Mouse (Mus musculus) forebrain, embryonic 11.5 days (tissue): ENCODE measurements around the gene Tcaf3. TPM values are rescaled to one million over a fixed set of nuclear protein-coding genes. Genes with fewer than 3 reads are reported as not detected.
A peak's percentile ranks its signal among the peaks of the same experiment; 100 is the strongest.

Experiments
- ATAC-seq: fragments of 200-750 bp; cut with Nextera tagmentation; replicated peaks from 2 replicates; pipeline ENCODE4 v1.8.0; 2017; ENCODE audit warnings: moderate TSS enrichment; ENCODE audit not compliant: low FRiP score
- DNase-seq: peaks from one replicate; pipeline ENCODE4 v3.0.0-alpha.2; 2017; ENCODE audit warnings: low spot score
- H3K27ac ChIP-seq: fragments of 300-500 bp; sonication (generic); 2 replicates; pipeline ENCODE4 v1.5.1; 2014; ENCODE audit warnings: low read depth, low read length
- H3K27me3 ChIP-seq: fragments of 300-500 bp; sonication (generic); 2 replicates; pipeline ENCODE4 v1.6.1; 2014; ENCODE audit warnings: mild to moderate bottlenecking, low read length, mixed read lengths; ENCODE audit not compliant: control insufficient read depth, insufficient read depth
- H3K36me3 ChIP-seq: fragments of 300-500 bp; sonication (generic); 2 replicates; pipeline ENCODE4 v1.6.1; 2014; ENCODE audit warnings: mild to moderate bottlenecking, low read length, moderate library complexity, mixed read lengths; ENCODE audit not compliant: control insufficient read depth, insufficient read depth
- H3K4me1 ChIP-seq: fragments of 300-500 bp; sonication (generic); replicated peaks from 2 replicates; pipeline ENCODE4 v1.6.1; 2014; ENCODE audit warnings: low read length, mixed read lengths; ENCODE audit not compliant: control insufficient read depth, insufficient read depth
- H3K4me2 ChIP-seq: fragments of 300-500 bp; sonication (generic); 2 replicates; pipeline ENCODE4 v1.6.1; 2014; ENCODE audit warnings: low read depth, mild to moderate bottlenecking, low read length, moderate library complexity, mixed read lengths; ENCODE audit not compliant: severe bottlenecking
- H3K4me3 ChIP-seq: fragments of 300-500 bp; sonication (generic); 2 replicates; pipeline ENCODE4 v1.5.1; 2014; ENCODE audit warnings: low read depth, low read length
- H3K9ac ChIP-seq: fragments of 300-500 bp; sonication (generic); 2 replicates; pipeline ENCODE4 v1.6.1; 2014; ENCODE audit warnings: low read length
- H3K9me3 ChIP-seq: fragments of 300-500 bp; sonication (generic); 2 replicates; pipeline ENCODE4 v1.6.1; 2016; ENCODE audit warnings: low read length, mixed read lengths; ENCODE audit not compliant: control insufficient read depth
- WGBS: fragments of 180-500 bp; shearing (Covaris S2); extraction: QIAGEN DNeasy Blood & Tissue Kit; methylation state at CpG from one replicate; pipeline ENCODE4 v1.1.7; 2014; 5-methylcytosine and 5-hydroxymethylcytosine counted together
- polyA plus RNA-seq: library from polyadenylated mRNA; unstranded; fragments of >200 nt; fragmentation: Nextera tagmentation; extraction: Ambion mirVana; gene quantifications from 2 replicates; pipeline ENCODE4 v1.2.1, GENCODE M21; 2014

Tcaf3 gene
- polyA plus RNA-seq: not detected in 2 replicates

DNA sequence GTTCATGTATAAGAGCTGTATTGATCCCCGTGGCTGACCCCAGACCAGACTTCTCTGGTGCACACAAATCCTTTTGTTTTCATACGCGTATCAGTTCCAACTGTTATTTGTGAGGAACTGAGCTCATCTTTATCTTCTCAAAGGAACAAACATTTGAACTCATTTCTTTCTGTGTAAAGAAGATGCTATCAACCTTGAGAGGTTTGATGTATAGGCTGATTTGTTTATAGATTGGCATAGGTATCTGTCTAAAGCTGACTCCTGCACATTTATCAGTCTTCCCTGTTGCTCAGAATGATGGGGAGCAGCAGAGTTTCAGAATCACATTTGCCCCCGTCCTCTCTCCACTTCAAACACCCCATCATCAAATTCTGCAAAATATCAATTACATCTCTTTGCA lies at the start of gene Tcaf3:
Tcaf3 (minus strand) TSS at position 101 of the 400 bp plus-strand sequence.
- H3K4me2 ChIP-seq: no peak within 1 kb of the TSS
- WGBS: 72% methylated on average over 4 of the region's 4 CpGs
- no peak within 1 kb of the TSS for H3K27ac ChIP-seq
- H3K27me3 ChIP-seq: no peaks in the 10 kb centered on the region
- ATAC-seq (no peak), DNase-seq (no peak)
- H3K4me1 ChIP-seq: no peaks in the 10 kb centered on the region
- H3K9ac ChIP-seq: no peak within 1 kb of the TSS
- no peaks in the 10 kb centered on the region for H3K36me3 ChIP-seq
- no peak within 1 kb of the TSS for H3K4me3 ChIP-seq
- no peaks in the 10 kb centered on the region for H3K9me3 ChIP-seq

DNA sequence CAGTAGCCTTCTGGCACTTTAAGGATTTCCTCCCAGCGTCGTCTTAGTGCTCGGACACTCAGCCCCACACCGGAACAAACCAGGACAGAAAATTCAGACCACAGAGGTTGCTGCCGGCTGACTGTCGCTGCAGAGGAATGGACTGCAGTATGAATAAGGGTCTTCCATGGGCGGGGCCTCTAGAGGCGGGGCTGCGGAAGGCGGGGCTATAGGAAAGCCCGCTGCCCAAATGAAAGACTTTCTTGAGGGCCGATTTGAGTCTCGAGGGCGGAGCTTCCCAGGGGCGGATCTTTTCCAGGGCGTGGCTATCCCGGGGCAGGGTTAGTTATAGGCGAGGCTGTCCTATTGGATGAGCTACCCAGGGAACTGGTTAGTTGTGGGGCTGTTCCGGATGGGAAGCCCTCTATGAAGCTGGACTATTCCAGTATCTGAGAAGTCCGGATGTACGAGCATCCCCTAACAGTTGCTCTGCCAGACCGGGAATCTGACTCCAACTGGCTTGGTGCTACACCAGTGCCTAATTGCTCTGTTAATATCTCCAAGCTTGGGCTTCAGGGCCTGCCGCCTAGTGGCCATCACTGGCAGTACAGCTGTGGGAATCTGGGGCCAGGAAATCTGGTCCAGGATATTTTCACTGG lies 47.5 kb upstream of the Tcaf3 start, which contains the start of gene Tcaf2:
Tcaf2 (minus strand) TSS at position 343 of the 638 bp plus-strand sequence.
- ATAC-seq (peak; percentile 99), DNase-seq (peak; percentile 93)
- peak within 1 kb of the TSS; percentile 51 for H3K4me2 ChIP-seq
- no peaks in the 10 kb centered on the region for H3K4me1 ChIP-seq
- peak within 1 kb of the TSS; percentile 23 for H3K9ac ChIP-seq
- H3K27ac ChIP-seq: no peak within 1 kb of the TSS
- 0% methylated on average over 23 of the region's 23 CpGs for WGBS
- peak within 1 kb of the TSS; percentile 30 for H3K4me3 ChIP-seq
- H3K36me3 ChIP-seq: no peaks in the 10 kb centered on the region
- H3K27me3 ChIP-seq: no peaks in the 10 kb centered on the region
- no peaks in the 10 kb centered on the region for H3K9me3 ChIP-seq

DNA sequence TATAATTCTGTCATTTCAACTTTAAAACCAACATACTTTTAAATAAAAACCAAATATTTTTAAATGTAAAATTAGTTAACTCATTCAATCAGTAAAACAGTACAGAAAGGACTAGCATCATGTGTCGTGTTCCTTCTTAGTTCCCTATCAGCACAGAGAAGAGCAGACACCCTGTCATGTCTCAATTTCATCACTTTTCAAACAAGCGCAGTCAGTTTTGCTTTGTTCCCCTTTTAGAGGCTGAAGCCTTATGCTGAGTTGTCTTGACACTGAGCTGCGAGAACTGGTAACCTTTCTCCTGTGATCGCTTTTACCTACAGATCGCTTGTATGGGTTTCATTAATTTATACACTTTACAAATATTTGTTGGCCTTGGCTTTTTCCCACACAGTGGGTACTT lies 36.9 kb upstream of the Tcaf3 start:
- no peaks in the 10 kb centered on the region for H3K27me3 ChIP-seq
- no peak overlapping the region for H3K4me2 ChIP-seq
- H3K36me3 ChIP-seq: no peaks in the 10 kb centered on the region
- H3K27ac ChIP-seq: no peak overlapping the region
- no peak overlapping the region for H3K4me3 ChIP-seq
- 91% methylated on average over 5 of the region's 5 CpGs for WGBS
- H3K4me1 ChIP-seq: no peaks in the 10 kb centered on the region
- DNase-seq (no peak), ATAC-seq (no peak)
- no peak overlapping the region for H3K9ac ChIP-seq
- H3K9me3 ChIP-seq: no peaks in the 10 kb centered on the region

DNA sequence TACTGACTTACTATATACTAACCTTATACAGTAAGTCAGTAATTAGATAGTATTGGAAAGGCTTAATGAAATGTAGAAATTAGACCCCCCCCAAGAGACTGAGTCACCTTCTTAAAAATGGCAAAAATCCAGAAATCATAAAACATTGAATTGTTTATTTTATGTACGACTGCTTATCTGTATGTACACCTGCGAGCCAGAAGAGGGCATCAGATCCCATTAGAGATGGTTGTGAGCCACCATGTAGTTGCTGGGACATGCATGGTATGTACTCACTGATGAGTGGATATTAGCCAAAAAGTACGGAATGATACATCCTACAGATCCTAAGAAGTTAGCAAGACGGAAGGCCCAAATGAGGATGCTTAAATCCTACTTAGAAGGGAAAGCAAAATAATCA lies 33.9 kb upstream of the Tcaf3 start:
- no peaks in the 10 kb centered on the region for H3K4me1 ChIP-seq
- 78% methylated on average over 4 of the region's 4 CpGs for WGBS
- H3K9me3 ChIP-seq: no peaks in the 10 kb centered on the region
- DNase-seq (no peak), ATAC-seq (no peak)
- H3K4me3 ChIP-seq: no peak overlapping the region
- H3K9ac ChIP-seq: no peak overlapping the region
- H3K27me3 ChIP-seq: no peaks in the 10 kb centered on the region
- H3K36me3 ChIP-seq: no peaks in the 10 kb centered on the region
- H3K27ac ChIP-seq: no peak overlapping the region
- H3K4me2 ChIP-seq: no peak overlapping the region

DNA sequence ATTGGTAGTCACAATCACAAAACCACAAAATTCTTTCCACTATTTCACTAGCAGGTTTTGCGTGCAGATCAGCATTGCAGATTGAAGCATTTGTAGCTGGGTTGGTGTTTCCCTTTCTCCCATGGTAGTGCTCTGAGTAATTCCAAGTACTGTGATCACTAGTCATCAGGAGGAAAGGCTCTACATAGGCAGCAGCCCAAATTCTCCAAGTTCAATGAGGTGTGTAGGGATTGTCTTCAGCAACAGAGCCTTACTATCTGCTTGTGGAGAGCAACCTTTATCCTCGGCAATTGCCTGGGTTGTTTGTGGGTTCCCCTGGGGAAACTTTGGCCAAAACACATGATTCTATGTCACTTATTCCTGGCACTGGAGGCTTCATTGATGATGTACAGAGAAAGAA lies 19.4 kb upstream of the Tcaf3 start:
- Histone ChIP-seq H3K4me1 (no peaks in the 10 kb centered on the region), H3K27ac (no peak overlapping the region), H3K27me3 (no peaks in the 10 kb centered on the region), H3K9ac (no peak overlapping the region), H3K4me2 (no peak overlapping the region), H3K9me3 (no peaks in the 10 kb centered on the region), H3K4me3 (no peak overlapping the region), H3K36me3 (no peaks in the 10 kb centered on the region)
- ATAC-seq: no peak
- DNase-seq: no peak
- WGBS: 79% methylated on average over 2 of the region's 2 CpGs

DNA sequence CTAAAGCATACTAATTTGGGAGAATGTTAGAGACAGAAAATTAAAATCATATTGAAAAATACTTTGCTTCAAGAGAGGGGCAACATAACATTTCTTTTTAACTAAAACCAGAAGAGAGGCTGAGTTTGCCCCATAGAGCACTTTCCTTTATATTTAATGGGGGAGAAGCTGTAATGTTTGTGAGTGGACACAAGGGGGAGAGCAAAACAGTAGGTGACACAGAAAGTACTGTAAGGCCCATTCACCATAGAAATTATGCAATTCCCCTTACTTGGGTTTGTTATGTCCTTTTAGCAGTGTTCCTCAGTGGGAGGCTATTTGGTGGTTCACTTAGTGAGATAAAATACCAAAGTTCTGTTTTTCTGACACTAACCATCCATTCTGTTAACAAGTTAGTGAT lies 14.7 kb upstream of the Tcaf3 start:
- H3K4me2 ChIP-seq: no peak overlapping the region
- no peaks in the 10 kb centered on the region for H3K9me3 ChIP-seq
- DNase-seq (no peak), ATAC-seq (no peak)
- no peak overlapping the region for H3K4me3 ChIP-seq
- H3K9ac ChIP-seq: no peak overlapping the region
- no peak overlapping the region for H3K27ac ChIP-seq
- H3K27me3 ChIP-seq: no peaks in the 10 kb centered on the region
- no peaks in the 10 kb centered on the region for H3K4me1 ChIP-seq
- no peaks in the 10 kb centered on the region for H3K36me3 ChIP-seq

DNA sequence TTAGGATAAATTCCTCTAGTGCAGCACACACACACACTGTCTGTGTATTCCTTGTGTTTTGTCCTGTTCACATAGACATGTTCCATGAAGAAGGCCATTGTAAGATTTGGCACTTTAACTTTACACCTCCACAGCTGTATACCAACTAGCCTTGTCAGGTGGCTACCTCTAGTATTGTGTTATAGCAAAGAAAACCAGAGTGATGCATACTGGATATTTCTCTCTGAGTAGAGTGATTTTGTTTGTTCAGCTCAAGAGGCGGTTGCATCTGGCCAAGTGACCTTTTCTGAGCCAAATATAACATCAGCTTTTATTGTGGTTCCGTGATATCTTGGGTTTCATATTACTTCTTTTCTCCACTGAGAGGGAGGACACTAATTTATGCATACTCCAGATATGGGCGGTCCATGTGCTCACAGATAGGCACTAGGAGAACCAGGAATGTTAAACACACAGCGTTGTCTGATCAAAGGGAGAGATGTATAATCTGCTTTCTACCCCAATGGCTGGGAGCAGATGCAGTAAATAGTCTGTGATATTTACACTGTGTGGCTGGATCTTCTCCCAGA lies 13.5 kb upstream of the Tcaf3 start:
- 78% methylated on average over 4 of the region's 4 CpGs for WGBS
- ATAC-seq: no peak
- H3K4me3 ChIP-seq: no peak overlapping the region

DNA sequence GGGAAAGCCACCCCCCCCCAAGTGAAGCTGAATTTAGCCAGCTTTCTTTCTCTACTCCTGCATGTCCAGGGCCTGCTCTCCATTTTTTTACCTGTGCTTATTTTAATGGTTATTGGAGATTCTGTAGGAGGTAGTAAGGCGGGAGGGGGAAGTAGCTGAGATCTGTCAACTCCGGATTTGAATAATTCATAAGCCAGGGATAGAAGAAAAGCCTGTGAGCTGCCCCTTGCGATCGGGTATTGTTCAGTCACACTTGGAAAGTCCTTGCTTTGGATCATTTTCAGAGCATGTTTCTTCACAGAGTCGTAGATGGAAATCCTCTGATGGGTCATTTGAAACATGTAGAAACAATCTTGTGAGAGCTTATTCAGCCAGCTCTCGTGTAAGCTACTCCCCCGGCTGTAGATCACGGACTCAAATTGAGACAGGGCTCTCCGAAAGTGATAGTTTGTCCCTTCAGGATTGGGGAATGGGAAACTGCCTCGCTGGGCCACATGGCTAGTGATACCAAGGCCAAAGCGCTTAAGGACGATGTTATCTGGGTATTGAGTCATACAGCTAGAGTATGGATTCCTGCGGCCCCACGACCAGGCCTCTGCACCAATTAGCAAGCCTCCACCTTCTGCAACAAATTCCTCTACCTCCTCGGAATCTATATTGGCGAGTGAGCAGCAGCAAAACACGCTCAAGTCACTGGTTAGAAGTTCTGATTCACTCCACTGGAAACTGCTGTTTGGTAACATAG lies 4.2 kb downstream of the Tcaf3 start:
- 73% methylated on average over 17 of the region's 17 CpGs for WGBS
- ATAC-seq (no peak), DNase-seq (no peak)
- no peak overlapping the region for H3K9ac ChIP-seq
- H3K27ac ChIP-seq: no peak overlapping the region
- no peaks in the 10 kb centered on the region for H3K36me3 ChIP-seq
- H3K27me3 ChIP-seq: no peaks in the 10 kb centered on the region
- H3K4me1 ChIP-seq: no peaks in the 10 kb centered on the region
- no peak overlapping the region for H3K4me2 ChIP-seq
- H3K4me3 ChIP-seq: no peak overlapping the region
- no peaks in the 10 kb centered on the region for H3K9me3 ChIP-seq

More for the DNA sequence above, 13.5 kb upstream of the Tcaf3 start:
- Histone ChIP-seq H3K27me3 (no peaks in the 10 kb centered on the region), H3K27ac (no peak overlapping the region), H3K9me3 (no peaks in the 10 kb centered on the region), H3K9ac (no peak overlapping the region), H3K4me1 (no peaks in the 10 kb centered on the region), H3K4me2 (no peak overlapping the region), H3K36me3 (no peaks in the 10 kb centered on the region)
- DNase-seq: no peak
